Mouse (Mus musculus) ES-E14 (cell line): ENCODE measurements around the gene Xbp1.

Source experiments
- CHD2 ChIP-seq: IDR thresholded peaks from 2 replicates; pipeline ENCODE4 v1.6.1; 2014; ENCODE audit warnings: mild to moderate bottlenecking, low read depth, low read length, inconsistent platforms
- ZNF384 ChIP-seq: IDR thresholded peaks from 2 replicates; pipeline ENCODE4 v1.6.1; 2012; ENCODE audit warnings: low read depth, low read length, inconsistent platforms

DNA sequence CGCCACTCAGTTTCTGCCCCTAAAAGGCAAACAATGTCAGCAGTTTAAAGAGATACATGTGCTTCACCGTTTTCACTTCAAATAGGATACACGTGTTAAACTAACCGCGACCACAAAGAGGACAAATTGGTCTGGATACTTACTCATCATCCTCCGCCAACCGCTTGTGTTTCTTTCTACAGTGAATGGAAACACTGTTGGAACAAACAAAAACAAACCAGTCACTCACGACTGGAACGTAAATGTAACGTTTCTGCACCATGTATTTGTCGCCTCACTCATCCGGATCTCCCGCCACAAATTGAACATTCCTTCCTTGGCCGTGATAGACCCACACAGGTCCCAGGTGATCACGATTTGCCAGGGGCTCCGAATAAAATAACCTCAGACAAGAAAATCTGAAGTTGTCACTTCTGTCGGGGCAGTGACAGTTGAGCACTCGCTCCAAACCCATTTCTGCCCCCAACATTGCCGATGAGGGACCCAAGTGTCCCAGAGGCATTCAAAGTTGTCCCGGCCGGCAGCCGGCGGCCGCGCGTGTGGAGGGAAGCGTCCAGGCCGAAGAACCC is 20.9 kb downstream of the Xbp1 start:
- TF ChIP-seq CHD2: no peak
- no peak for TF ChIP-seq ZNF384
